Mouse (Mus musculus): Measurements from ENCODE around the gene Fam111a.
"Not testable (repeated sequence)": the region's sequence is repeated elsewhere in the genome, so short reads cannot be mapped to it uniquely, and the experiment has no call there.

Gene Fam111a

DNA sequence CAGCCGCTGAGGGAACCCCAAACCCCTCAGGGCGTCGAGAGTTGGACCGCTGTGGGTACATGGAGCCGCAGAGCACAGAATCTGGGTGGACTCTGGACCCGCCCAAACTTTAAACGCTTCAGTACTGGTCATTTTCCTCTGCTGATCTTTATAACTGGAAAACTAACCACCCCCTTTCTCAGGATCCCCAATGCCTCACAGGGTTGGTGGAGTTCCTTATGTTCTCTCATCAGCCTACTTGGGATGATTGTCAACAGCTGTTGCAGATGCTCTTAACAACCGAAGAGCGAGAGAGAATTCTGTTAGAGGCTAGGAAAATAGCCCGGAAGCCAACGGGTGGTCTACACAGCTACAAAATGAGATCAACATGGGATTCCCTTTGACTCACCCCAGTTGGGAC, at the start of gene Fam111a:
TSS of gene Fam111a (plus strand) at position 301 of the 400 bp plus-strand sequence.
- DNase-seq (ENCODE audit: low spot score) = not testable (repeated sequence)

DNA sequence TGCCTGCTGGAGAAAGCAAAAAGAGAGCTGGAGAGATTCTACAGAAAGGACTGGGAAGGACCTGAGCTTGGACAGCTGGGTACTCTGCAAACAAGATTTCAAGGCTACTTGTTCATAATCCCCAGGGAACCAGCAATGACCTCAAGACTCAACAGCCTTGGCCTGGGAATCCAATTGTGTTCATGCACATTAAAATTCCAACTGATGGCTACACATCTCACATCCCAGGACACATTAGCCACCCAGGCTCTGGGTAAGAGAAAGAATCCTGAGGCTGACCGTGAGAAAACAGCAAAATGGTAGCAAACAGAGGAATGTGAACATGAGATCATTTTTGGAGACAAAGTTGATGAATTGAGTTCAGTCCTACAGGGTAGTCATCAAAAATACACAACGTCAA, 49.3 kb upstream of the Fam111a start:
- DNase-seq (ENCODE audit: low spot score) = no peak

DNA sequence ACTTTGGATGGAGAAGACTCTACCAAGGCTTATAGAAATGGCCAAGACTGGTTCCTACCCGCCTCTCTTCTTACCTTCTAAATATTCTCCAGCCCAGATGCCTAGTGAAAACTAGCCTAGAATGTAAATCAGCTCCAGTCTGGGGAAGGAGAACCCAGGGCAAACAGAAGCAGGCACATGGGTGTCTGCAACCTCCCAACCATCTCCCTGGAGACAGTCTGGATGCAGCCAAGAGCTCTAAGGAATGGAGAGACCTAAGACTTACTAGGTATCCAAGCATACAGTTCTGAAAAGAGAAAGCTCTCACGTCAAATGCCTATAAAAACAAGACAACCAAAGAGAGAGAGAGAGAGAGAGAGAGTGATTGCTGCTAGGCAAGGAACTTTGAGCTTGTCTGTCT, 47.6 kb upstream of the Fam111a start:
- no peak for DNase-seq (ENCODE audit: low spot score)

DNA sequence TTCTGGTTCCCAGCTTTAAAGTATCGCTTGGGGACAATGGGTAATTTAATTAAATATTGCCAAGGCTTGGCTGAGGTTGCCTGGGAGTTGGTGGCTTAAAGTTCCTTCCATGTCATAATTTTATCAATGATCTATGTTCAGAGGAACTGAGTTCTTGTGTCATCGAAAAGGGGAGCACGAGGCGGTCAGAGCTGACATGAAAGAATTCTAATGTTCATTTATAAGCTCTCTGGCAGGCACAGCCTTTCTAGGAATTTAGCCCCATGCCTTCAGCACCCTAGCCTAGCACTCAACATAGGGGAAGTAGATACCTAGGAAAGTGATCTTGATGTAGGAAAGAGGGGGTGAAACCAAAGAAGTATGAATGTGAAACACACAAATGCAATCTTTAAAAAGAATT, 47.2 kb upstream of the Fam111a start:
- no peak for DNase-seq (ENCODE audit: low spot score)

DNA sequence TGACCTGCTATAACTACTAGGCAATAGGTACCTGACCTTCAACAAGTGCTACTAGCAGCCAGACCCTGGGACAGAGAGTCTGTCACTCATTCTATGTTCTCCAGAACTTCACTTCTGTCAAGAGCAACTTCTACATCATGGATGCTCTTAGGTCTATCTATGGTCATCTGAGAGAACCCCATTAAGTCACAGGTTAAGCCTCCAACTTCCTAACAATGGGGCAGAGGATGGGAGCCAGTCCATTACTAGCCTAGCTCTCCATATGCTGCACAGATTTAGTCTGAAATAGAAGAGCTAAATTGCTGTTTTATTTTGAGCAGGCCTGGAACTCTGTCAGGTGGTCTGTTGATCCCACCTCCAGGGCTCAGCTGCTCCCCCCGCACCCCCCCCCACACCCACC, 46.6 kb upstream of the Fam111a start:
- no peak for DNase-seq (ENCODE audit: low spot score)

DNA sequence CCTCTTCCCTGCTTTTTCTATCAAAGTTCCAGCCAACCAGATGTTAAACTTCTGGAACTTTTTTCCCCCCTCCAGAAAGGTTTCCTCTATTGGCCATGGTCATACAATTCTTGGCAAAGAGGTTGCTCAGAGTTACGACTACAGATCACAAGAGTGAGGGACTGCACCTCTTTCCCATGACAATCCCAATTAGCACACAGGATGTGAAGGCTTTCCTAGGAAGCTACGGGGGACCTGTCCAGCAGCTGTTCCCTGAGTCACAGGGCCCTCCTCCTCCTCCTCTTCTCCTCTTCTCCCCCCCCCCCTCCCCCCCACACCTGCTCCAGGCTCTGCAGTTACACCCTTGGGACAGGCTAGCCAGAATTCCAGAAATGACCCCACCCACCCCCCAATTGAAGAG, 46.1 kb upstream of the Fam111a start:
- no peak for DNase-seq (ENCODE audit: low spot score)

DNA sequence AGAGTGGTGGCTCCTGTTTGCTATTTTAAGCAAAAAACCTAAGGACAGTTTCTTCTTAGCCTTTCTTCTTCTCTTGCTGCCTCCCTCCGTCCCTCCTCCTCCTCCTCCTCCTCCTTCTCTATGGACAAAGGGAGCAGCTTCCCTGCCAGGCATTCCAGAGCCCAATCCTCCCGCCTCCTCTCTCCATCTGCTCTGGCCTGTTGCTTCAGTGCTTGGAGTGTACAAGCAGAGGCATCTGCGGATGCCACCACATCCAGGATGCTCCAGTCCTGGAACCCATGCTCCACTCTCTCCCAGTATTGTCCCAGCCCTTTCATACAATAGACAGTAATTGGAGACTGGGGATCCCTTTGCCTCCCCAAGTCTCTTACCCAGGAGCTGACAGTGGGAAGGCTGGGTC, 45.4 kb upstream of the Fam111a start:
- no peak for DNase-seq (ENCODE audit: low spot score)

DNA sequence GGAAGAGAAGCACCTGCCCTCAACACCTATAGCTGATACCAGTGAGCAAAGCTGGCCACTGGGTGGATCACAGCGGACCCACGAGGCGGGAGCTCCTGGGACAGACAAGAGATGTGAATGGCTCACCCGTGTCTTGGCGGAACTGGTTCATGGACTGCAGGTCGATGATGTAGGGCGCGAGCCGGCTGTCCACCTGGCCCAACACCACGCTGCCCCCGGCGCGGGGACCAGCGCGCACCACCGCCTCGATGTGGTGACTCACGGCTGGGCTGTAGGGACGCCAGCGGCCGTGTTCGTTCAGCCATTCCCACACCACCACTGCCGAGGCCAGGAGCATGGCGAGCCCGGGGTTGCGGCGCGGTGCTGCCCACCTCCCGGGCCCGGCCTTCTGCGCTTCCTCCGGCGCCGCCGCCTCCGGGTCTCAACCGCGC, 44.6 kb upstream of the Fam111a start:
- peak; percentile 41 for DNase-seq (ENCODE audit: low spot score)

DNA sequence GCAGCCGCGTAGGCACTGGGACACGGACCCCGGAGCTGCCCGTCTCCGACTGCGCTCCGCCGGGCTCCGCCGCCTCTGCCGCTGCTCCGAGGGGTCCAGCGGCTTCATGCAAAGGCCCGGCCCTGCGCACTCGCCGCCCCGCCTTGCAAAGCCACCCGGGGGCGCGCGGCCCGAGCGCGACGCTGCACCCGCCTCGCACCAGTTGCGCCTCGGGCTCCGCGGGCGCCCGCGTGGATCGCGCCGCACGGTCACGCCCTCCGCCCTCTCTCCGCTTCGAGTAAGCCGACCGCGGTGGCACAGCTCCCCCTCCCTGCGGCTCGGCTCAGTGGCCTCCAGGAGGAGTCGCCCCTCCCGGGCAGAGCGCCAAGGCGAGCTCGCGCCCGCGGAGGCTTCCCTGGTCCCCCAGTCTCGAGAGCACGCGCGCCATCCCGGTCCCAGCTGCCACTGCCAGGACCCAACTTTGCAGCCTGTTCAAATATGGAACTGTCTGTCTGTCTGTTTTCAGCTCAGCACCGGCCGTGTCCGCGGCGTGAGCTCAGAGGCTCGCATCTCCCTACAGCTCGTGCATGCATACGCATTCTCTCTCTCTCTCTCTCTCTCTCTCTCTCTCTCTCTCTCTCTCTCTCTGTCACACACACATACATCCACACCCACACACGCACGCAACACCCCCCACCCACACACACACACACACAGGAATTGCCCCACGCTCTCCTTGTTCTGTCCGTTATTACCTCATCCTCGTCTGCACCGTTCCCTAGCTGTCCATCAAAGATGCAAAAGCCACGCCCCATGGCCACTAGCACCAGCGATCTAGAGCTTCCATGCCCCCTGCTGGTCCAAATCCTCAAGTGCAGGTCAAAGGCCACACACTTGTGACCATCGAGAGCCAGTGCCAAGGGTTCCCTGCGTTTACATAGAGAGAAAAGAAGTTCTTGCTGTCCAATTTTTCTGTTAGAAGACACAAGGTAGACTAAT, 43.9 kb upstream of the Fam111a start, which contains the start of gene Dtx4:
TSS of gene Dtx4 (minus strand) at position 85 of the 978 bp plus-strand sequence.
- DNase-seq (ENCODE audit: low spot score) = peak; percentile 94

DNA sequence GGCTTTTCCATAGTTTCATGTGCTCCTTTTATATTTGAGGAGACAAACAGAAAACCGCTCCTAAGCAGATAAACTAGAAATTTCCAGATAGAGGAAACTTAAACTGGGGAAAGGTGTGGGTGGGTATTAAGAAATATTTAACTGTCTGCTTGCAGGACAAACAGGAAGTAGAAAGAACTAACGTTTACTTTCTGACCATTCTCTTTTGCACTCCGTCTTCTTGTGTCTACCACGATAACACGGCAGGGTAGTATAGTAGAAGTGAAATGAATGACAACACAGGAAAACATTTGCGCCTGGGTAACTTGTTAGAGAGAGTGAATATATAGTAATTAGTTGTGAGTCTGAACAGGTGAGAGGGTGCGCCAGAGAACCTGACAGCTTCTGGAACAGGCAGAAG, 42.8 kb upstream of the Fam111a start:
- no peak for DNase-seq (ENCODE audit: low spot score)

DNA sequence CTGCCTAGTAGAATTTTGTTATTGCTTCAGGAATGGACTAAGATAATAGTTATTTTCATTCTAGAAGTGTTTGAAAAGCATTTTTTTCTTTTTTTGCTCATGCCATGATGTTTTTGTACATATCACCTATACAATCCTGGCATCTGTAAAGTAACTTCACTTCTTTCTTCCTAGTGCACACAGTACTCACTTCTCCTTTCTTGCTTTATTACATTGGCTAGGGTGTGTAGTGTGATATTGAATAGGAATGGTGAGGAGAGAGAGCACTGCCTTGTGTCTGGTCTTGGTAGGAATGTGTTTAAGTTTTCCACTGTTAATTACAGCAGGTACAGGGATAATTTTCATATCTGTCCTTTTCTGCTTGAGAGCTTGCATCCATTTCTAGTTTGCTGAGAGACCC, 30.9 kb upstream of the Fam111a start:
- no peak for DNase-seq (ENCODE audit: low spot score)

DNA sequence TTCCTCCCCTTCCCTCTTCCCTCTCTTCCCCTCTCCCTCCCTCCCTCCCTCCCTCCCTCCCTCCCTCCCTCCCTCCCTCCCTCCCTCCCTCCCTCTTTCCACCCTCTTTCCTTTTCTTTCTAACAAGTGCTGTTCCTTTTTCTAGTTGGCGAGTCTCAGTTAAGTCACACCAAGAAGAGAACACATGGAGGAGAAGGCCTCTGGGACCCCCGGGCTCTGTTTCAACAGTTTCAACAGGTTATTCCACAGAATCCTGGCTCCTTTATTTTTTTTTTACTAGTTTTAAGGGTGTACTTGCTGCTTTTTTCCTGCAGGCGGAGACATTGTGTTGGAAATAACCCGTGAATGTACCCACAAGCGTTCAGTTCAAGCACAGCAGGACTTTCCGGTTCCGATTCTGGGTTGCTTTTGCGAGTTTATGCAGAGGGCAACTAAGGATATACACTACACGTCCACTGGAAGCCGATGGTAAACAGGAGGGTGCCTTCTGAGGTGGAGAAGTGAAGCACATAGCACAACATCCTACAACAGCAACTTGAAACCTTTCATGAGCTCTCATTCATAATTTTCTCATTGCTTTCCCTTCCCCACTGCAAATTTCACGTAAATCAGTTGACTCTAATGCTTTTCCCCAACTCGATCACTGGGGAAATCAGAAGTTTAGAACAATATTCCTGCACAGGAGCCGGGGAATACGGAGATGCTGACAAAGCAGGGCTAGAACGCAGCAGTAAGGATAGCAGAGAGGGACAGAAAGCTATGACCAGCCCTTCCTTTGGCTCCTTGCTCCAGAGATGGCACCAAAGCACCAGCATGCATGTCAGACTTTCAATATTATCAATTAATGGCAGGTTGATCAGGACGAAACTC, 27.6 kb upstream of the Fam111a start:
- DNase-seq (ENCODE audit: low spot score) = peak; percentile 49

DNA sequence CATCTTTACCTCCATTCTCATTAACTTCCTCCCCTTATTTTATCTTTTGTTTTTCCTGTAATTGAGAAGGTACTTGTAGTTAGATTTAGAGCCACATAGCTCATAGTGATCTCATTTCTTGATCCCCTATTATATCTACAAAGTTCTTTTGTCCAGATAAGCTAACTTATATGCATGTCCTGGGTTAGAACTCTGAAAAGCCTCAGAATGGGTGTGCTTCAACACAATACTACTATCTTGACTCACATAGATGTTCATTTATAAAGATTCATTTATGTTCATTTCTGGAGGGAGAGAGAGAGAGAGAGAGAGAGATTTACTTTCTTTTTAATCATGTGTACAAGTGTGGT, 27.0 kb upstream of the Fam111a start:
- DNase-seq (ENCODE audit: low spot score) = no peak

DNA sequence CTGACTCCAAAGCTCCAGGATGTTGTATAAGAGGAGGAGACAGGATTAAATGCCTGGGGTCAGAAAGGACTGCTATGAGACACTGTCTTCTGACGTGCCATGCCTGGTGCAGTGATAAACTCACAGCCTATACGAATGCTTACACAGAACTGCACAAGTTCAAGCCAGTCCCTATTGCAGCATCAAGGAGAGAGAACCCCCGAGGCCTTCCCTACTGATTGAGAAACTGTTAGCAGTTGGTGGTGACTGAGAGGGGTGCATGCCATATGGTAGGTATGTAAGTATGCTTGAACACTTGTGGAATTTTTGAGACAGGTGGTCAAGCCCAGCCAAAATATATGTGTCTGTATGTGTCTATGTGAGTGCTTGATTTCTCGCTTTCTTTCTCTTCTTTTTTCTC, 22.2 kb upstream of the Fam111a start:
- DNase-seq (ENCODE audit: low spot score) = no peak

DNA sequence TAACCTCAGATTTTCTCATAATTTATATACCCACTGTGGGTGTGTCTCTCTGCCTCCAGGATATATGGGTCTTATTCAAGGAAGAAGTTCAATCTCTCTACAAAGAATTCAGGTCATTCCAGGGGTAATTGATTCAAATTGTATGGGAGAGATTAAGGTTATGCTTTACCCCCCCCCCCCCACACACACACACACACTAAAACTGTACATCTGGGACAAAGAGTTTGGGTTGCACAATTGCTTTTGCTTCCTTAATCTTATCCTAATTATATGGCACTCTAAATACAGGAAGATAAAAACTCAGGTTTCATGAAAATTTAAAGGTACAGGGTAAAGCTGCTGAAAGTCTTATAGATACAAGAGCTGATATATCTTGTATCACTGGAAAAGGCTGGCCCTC, 8.4 kb upstream of the Fam111a start:
- DNase-seq (ENCODE audit: low spot score) = no peak

DNA sequence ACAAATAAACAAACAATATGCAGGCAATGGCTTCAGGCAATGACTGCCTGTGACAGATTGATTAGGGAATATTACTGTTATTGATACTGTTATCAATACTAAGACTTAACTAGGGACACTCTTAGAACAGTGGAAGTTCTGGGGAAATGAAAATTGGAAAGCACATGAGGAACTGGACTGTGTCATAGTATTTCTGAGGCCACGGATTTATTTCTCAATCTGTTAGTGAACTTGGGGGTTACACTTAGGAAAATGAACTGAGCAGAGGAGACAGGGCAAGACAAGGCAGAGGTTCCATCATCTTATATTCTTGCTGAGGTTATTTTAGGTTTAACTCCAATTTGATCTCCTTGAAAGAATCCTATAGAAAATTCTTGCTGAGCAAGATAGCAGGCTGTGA, 5.6 kb upstream of the Fam111a start:
- no peak for DNase-seq (ENCODE audit: low spot score)

DNA sequence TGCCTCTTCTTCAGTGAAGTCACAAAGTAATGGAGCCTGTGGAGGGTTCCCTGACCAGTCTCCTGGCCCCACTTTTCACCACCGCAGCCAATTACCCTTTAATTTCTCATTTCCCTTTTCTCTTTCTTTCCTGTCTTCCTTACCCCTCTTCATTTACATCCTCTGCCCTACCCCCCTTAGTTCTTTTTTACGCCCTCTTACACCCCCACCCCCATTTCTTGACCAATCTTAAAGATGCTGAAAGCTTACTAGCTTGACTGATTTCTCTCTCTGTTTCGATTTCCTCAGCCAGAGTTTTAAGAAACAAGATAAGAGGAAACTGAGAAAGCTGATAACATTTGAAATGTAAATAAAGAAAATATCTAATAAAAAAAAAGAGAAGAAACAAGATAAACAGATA, 4.8 kb upstream of the Fam111a start:
- no peak for DNase-seq (ENCODE audit: low spot score)

DNA sequence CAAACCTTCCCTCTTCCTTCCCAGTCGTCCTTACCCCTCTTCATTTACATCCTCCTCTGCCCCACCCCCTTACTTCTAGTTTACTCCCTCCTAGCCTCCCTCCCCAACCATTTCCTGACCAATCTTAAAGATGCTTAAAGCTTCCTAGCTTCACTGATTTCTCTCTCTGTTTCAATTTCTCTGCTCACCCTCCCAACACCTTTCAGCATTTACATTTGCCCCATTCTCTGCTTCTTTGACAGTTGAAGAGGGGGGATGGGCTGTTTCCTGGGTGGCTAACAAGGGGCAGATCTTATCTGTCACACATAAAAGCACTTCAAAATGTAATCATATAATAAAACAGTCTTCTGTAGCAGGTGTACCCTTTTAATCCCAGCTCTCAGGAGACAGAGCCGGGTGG, 3.9 kb upstream of the Fam111a start:
- DNase-seq (ENCODE audit: low spot score) = no peak

DNA sequence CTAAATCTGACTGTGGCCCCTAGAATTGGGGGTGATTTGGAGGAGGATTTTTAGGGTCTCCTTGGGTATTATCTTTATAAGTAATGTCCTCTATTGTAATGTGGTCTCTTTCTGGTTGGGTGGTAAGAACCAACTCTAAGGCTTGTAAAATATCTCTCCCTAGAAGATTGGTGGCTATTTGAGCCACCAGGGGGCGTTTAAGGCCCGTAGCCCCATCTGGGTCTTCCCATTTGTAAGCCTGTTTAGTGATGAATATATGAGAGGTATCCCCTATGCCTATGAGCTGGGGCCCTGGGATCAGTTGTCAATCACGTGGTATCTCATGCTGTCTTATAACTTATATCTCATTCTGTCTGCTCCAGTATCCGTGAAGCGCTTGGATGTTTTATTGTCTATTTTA, 3.6 kb downstream of the Fam111a start:
- peak; percentile 13 for DNase-seq (ENCODE audit: low spot score)

DNA sequence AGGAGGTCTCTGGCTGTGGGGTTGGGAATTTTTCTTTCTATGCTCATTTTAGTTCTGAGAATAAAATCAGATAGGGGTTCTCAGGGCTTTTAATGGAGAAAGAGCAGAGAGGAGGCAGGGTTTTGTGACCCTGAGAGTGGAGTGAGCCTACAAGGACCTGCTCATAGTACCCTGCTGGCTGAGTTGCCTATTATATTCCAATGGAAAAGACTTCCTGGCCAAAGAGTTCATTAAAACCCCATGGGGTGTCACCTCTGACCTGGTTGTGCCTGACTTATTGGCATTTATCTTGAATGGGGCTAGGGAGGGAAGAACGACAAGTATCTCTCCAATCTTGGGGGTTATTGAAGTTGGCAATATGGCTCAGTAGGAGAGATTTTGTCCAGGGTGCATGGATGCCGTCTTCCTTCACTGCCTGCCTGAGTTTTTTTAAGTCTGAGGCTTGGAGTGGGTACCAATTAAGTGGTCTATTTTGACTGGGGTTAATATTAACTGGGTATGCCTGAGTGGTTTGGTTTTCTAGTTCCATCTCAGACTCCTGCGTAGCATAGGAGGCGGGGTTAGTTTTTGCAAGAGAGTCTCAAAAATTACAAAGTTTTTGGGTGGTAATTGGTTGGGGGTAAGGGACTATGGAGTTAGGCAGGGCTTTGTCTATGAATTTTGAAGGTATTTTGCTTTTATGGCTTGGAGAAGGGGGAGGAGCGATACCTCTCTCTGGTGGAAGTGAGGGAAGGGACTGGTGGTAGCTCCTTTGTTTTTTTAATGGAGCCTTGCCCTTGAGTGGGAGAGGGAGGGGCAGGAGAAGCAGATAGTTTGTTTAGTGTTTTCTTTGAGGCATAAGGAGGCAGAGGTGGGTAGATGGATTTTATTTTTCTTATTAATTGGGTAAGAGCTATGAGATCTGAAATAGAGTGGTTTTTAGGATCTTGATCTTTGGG, 4.7 kb downstream of the Fam111a start:
- DNase-seq (ENCODE audit: low spot score) = no peak

DNA sequence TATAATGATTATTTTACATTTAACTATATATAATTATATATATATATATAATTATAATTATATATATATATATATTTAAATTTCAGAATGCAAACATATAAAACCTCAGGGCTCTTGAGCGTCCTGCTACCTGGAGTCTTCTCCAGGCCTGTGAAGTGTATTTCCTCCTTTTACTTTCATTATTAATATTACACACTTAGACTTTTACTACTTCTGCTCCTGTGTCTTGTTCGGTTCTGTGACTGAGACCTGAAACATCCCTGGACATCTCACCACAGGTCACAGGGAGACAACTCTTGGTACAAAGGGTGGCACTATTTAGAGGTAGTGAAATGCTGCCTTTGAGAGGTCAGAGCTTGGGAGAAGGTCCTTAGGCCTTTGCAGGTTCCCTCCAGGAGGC, 10.8 kb downstream of the Fam111a start:
- no peak for DNase-seq (ENCODE audit: low spot score)

DNA sequence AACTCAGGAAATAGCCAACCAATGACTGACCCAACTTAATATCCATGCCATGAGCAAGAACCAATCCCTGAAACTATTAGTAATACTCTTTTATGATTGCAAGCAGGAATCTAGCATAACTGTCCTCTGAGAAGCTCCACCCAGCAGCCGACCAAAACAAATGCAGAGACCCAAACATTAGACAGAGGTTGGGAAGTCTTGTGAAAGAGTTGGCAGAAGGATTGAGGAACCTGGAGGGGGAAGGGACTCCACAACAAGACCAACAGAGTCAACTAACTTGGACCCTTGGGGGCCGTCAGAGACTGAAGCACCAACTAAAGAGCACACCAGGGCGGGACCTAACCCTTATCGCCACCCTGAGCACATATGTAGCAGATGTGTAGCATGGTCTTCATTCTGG, 12.7 kb downstream of the Fam111a start:
- no peak for DNase-seq (ENCODE audit: low spot score)

All from ovary, postnatal 14 days (tissue).